Mouse (Mus musculus): ENCODE measurements around the gene Stab1.

- no peak for TF ChIP-seq CTCF (IDR thresholded peaks at IDR 0.05; ENCODE audit: low read depth)
- TF ChIP-seq EP300 (IDR thresholded peaks at IDR 0.05; ENCODE audit: low read depth): no peak
Measured at GRCm38 (mm10) chr14:31129326-31130235, 38.9 kb downstream of the Stab1 start.

Data from liver, embryonic 14.5 days (tissue).